Mouse (Mus musculus) gastrocnemius, postnatal 4 days (tissue): ENCODE measurements around the gene Marc2. TPM values are rescaled to one million over a fixed set of nuclear protein-coding genes. Genes with fewer than 3 reads are reported as not detected.

Source experiments
- microRNA-seq: library from miRNA; unstranded; fragments of <30 nt; microRNA quantifications from one replicate; pipeline ENCODE4 v1.2.0, GENCODE M21; 2021
- total RNA-seq, 2 experiments: library from RNA; stranded (reverse); gene quantifications; 2 replicates each; pipeline ENCODE4 v1.2.3; 2021

The Marc2 gene
- total RNA-seq, 2 experiments from 2014 or later = 187 to 191 TPM

Small RNA genes lying within 50 kb of the gene (microRNA-seq; reads per million reads assigned to microRNA genes)
- 143 reads per million, percentile 55 among the genes with 10 or more reads in this experiment for gene Mir1981

Other genes starting within 250 kb of the Marc2 start
- gene Hlx, start 113.8 kb downstream of the Marc2 start, total RNA-seq = 10 to 100 TPM; 22.5 to 27.7 TPM
- gene Marc1, start 35.1 kb downstream of the Marc2 start, total RNA-seq = under 1 TPM in 1 of 2 experiments, not detected in 1; 0.83 TPM
- 10 to 100 TPM; 28.7 to 30.8 TPM for gene C130074G19Rik, start 36.8 kb upstream of the Marc2 start, total RNA-seq
- 10 to 100 TPM; 12.9 to 13.6 TPM for gene Mark1, start 153.1 kb upstream of the Marc2 start, total RNA-seq